Mouse (Mus musculus) embryonic fibroblast, embryonic 13.5 days (primary cell): ENCODE results near the gene Tbce.

Source experiments
- CTCF ChIP-seq: IDR thresholded peaks from 2 replicates; pipeline ENCODE4 v1.5.1; 2011; ENCODE audit warnings: mild to moderate bottlenecking, control low read depth, low read length, moderate library complexity, borderline replicate concordance; ENCODE audit not compliant: insufficient read depth
- POLR2A ChIP-seq: IDR thresholded peaks from 2 replicates; pipeline ENCODE4 v1.6.1; 2011; ENCODE audit warnings: low read depth, mild to moderate bottlenecking, control low read depth, low read length, moderate library complexity

DNA sequence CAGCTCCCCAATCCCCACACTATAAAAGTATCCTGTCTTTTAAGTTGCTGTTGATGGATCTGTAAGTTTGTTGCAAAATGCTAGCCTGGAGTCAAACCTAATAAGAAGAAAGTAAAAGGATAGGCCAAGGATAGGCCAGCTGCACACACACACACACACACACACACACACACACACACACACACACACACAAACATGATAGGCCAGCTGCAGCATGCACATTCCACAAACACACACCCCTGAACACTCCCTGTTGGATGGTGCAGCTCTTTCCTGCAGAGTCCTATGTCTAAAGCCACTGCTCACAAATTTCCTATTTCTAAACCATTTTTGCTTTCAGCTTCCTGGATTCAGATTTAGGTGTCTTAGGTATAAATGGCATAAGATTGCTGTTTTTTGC, 4.4 kb upstream of the Tbce start:
- TF ChIP-seq CTCF (no peak), POLR2A (no peak)
